In genomic region chr6:24860320-24860719, GRCm38 (mm10) we compare ENCODE assay signal across 12 mouse cellular contexts. TPM values are rescaled to one million over a fixed set of nuclear protein-coding genes. Genes with fewer than 3 reads are reported as not detected.
DNase-seq lines count a peak whose midpoint lies in the region; ATAC-seq and TF ChIP-seq lines count a peak whose summit lies in the region.
"Had no signal": no experiment of that assay in that cellular context is flagged by ENCODE, and none has a peak within 500 bp of the region (broad histone marks: within the 10 kb centered on the region; RNA-seq: fewer than 3 reads in every experiment).

No protein-coding gene starts in this region.

- H3K79me2 ChIP-seq in MEL (ENCODE audit: control insufficient read depth, insufficient read depth, low read length, poor library complexity), result no peaks in the 10 kb centered on the region

- no peak overlapping the region for H3K4me2 ChIP-seq in forebrain, embryonic 14.5 days (ENCODE audit: low read length)
- no peak overlapping the region for H3K4me2 ChIP-seq in forebrain, embryonic 13.5 days
- no peak overlapping the region for H3K4me2 ChIP-seq in liver, postnatal 0 days (ENCODE audit: low read depth, low read length)
- H3K4me2 ChIP-seq: forebrain, embryonic 12.5 days; limb, embryonic 13.5 days; midbrain, embryonic 15.5 days had no signal

- no peak overlapping the region for H3K9ac ChIP-seq in forebrain, embryonic 14.5 days (ENCODE audit: low read length)
- no peak overlapping the region for H3K9ac ChIP-seq in forebrain, embryonic 13.5 days
- H3K9ac ChIP-seq in liver, postnatal 0 days (replicated peaks), result no peak overlapping the region
- H3K9ac ChIP-seq in MEL (ENCODE audit: control insufficient read depth, low read depth, low read length, poor library complexity, severe bottlenecking), result no peak overlapping the region
- H3K9ac ChIP-seq: forebrain, embryonic 12.5 days; limb, embryonic 13.5 days; midbrain, embryonic 15.5 days had no signal

- TF ChIP-seq CTCF in liver, postnatal 0 days (IDR thresholded peaks at IDR 0.05; ENCODE audit: low read depth), result peak; percentile 16; the same call in 1 of the 2 replicates
- no peak for TF ChIP-seq CTCF in MEL (IDR thresholded peaks at IDR 0.05 in 2 of 3, conservative IDR thresholded peaks at IDR 0.05 in 1 of 3; ENCODE audit: control insufficient read depth in 1 of 3, insufficient read depth in 1 of 3, low read depth in 2 of 3, low read length in 3 of 3, poor library complexity in 1 of 3, severe bottlenecking in 1 of 3)

- ATAC-seq in forebrain, embryonic 14.5 days, result no peak
- no peak for ATAC-seq in forebrain, embryonic 13.5 days
- ATAC-seq in liver, postnatal 0 days, result no peak
- ATAC-seq: midbrain, embryonic 15.5 days had no signal

- H3K27me3 ChIP-seq in forebrain, embryonic 14.5 days (replicated peaks; ENCODE audit: control insufficient read depth, insufficient read depth, low read length), result no peaks in the 10 kb centered on the region
- no peaks in the 10 kb centered on the region for H3K27me3 ChIP-seq in forebrain, embryonic 13.5 days
- no peaks in the 10 kb centered on the region for H3K27me3 ChIP-seq in liver, postnatal 0 days (ENCODE audit: insufficient read depth, low read length)
- no peaks in the 10 kb centered on the region for H3K27me3 ChIP-seq in MEL (ENCODE audit: control insufficient read depth in 1 of 2, insufficient read depth in 2 of 2, low read length in 2 of 2)
- H3K27me3 ChIP-seq: forebrain, embryonic 12.5 days; limb, embryonic 13.5 days; midbrain, embryonic 15.5 days had no signal

- H3K36me3 ChIP-seq in forebrain, embryonic 14.5 days (ENCODE audit: control insufficient read depth, insufficient read depth, low read length), result no peaks in the 10 kb centered on the region
- no peaks in the 10 kb centered on the region for H3K36me3 ChIP-seq in forebrain, embryonic 13.5 days (ENCODE audit: poor library complexity, severe bottlenecking)
- no peaks in the 10 kb centered on the region for H3K36me3 ChIP-seq in liver, postnatal 0 days (replicated peaks; ENCODE audit: insufficient read depth, low read length)
- no peaks in the 10 kb centered on the region for H3K36me3 ChIP-seq in MEL (ENCODE audit: control insufficient read depth in 1 of 2, insufficient read depth in 2 of 2, low read length in 2 of 2)
- H3K36me3 ChIP-seq: forebrain, embryonic 12.5 days; limb, embryonic 13.5 days; midbrain, embryonic 15.5 days had no signal

- no peak for TF ChIP-seq RAD21 in MEL (IDR thresholded peaks at IDR 0.05; ENCODE audit: low read depth, low read length)

- TF ChIP-seq EP300 in liver, postnatal 0 days (IDR thresholded peaks at IDR 0.05; ENCODE audit: low read depth), result no peak
- no peak for TF ChIP-seq EP300 in MEL (IDR thresholded peaks at IDR 0.05; ENCODE audit: low read depth in 1 of 2, low read length in 2 of 2)

- H3K4me1 ChIP-seq in forebrain, embryonic 14.5 days (ENCODE audit: control insufficient read depth, insufficient read depth, low read length), result no peaks in the 10 kb centered on the region
- no peaks in the 10 kb centered on the region for H3K4me1 ChIP-seq in forebrain, embryonic 13.5 days
- no peaks in the 10 kb centered on the region for H3K4me1 ChIP-seq in liver, postnatal 0 days (ENCODE audit: insufficient read depth)
- no peaks in the 10 kb centered on the region for H3K4me1 ChIP-seq in MEL (ENCODE audit: control insufficient read depth in 1 of 2, insufficient read depth in 2 of 2, low read length in 2 of 2)
- H3K4me1 ChIP-seq: forebrain, embryonic 12.5 days; limb, embryonic 13.5 days; midbrain, embryonic 15.5 days had no signal

- DNase-seq in forebrain, embryonic 14.5 days (ENCODE audit: low spot score), result peak; percentile 4
- no peak for DNase-seq in liver, postnatal 0 days
- DNase-seq in liver (no peak), MEL (ENCODE audit: low read depth, low spot score) (peak; percentile 3)
- DNase-seq in kidney, postnatal 36 days, result peak; percentile 5 to 48
- no peak for DNase-seq in spleen, adult 18-20 months
- no peak for DNase-seq in urinary bladder, postnatal 25 days (ENCODE audit: low spot score)

- no peaks in the 10 kb centered on the region for H3K9me3 ChIP-seq in forebrain, embryonic 14.5 days (replicated peaks; ENCODE audit: control insufficient read depth, low read length)
- no peaks in the 10 kb centered on the region for H3K9me3 ChIP-seq in forebrain, embryonic 13.5 days (replicated peaks)
- no peaks in the 10 kb centered on the region for H3K9me3 ChIP-seq in liver, postnatal 0 days (ENCODE audit: low read length)
- no peaks in the 10 kb centered on the region for H3K9me3 ChIP-seq in MEL (replicated peaks; ENCODE audit: insufficient read depth, low read length)
- H3K9me3 ChIP-seq: forebrain, embryonic 12.5 days; limb, embryonic 13.5 days; midbrain, embryonic 15.5 days had no signal

- H3K4me3 ChIP-seq in forebrain, embryonic 14.5 days (ENCODE audit: low read depth, low read length), result no peak overlapping the region
- H3K4me3 ChIP-seq in forebrain, embryonic 13.5 days, result no peak overlapping the region
- no peak overlapping the region for H3K4me3 ChIP-seq in liver, postnatal 0 days (ENCODE audit: low read depth, low read length)
- no peak overlapping the region for H3K4me3 ChIP-seq in MEL (ENCODE audit: control insufficient read depth in 1 of 2, insufficient read depth in 1 of 2, low read depth in 2 of 2, low read length in 2 of 2)
- H3K4me3 ChIP-seq: forebrain, embryonic 12.5 days; limb, embryonic 13.5 days; midbrain, embryonic 15.5 days had no signal

- no peak overlapping the region for H3K27ac ChIP-seq in forebrain, embryonic 14.5 days (ENCODE audit: low read depth, low read length)
- H3K27ac ChIP-seq in forebrain, embryonic 13.5 days, result no peak overlapping the region
- no peak overlapping the region for H3K27ac ChIP-seq in liver, postnatal 0 days (ENCODE audit: low read depth)
- no peak overlapping the region for H3K27ac ChIP-seq in MEL (ENCODE audit: control insufficient read depth, low read depth, low read length)
- H3K27ac ChIP-seq: forebrain, embryonic 12.5 days; limb, embryonic 13.5 days; midbrain, embryonic 15.5 days had no signal

- TF ChIP-seq POLR2A in MEL (IDR thresholded peaks at IDR 0.05; ENCODE audit: control insufficient read depth in 1 of 2, insufficient read depth in 1 of 2, low read depth in 1 of 2, low read length in 2 of 2, poor library complexity in 1 of 2), result no peak

- WGBS in forebrain, embryonic 14.5 days, result 45% methylated on average over 2 of the region's 2 CpGs
- WGBS in forebrain, embryonic 13.5 days, result 46% methylated on average over 2 of the region's 2 CpGs
- WGBS in liver, postnatal 0 days (ENCODE audit: insufficient replicate concordance), result 40% methylated on average over 2 of the region's 2 CpGs

TF ChIP-seq in MEL, 35 proteins besides CTCF, POLR2A, EP300 and RAD21:
- TF ChIP-seq ETS1 (IDR thresholded peaks at IDR 0.05; ENCODE audit: low read depth, low read length) (no peak), NELFE (IDR thresholded peaks at IDR 0.05; ENCODE audit: low read depth, low read length) (no peak)

RNA-seq across cellular contexts. Expression of gene Hyal5, which starts 2.5 kb away (rescaled TPM):
- not detected in 2 replicates for polyA plus RNA-seq in forebrain, embryonic 14.5 days (2014; fragmentation: Nextera tagmentation; extraction: Ambion mirVana)
- polyA plus RNA-seq in forebrain, embryonic 13.5 days (2015; fragmentation: Nextera tagmentation; extraction: Ambion mirVana), result not detected in 2 replicates
- polyA plus RNA-seq in liver, postnatal 0 days (2015; fragmentation: Nextera tagmentation; extraction: Ambion mirVana), result 0.14 TPM in 1 of 2 replicates, not detected in the other
- not detected in 2 replicates for total RNA-seq in MEL (2012; rRNA removed)
- polyA plus RNA-seq in MEL (2012; ENCODE audit: insufficient read depth in 1 of 2, insufficient read length in 2 of 2, low read depth in 1 of 2, low replicate concordance in 2 of 2, missing spikeins in 1 of 2), result not detected
- total RNA-seq: heart, adult 8-10 months had no signal
- polyA plus RNA-seq: forebrain, embryonic 12.5 days; limb, embryonic 13.5 days; midbrain, embryonic 15.5 days had no signal

Comparison
In these comparisons a context has a peak if more than half of its experiments do, and no peak if none do; other contexts are left out.
1. DNase-seq: peak in forebrain, embryonic 14.5 days (single experiment), MEL (single experiment) and kidney, postnatal 36 days (2 of 2); none in liver, postnatal 0 days (single experiment), liver (single experiment), spleen, adult 18-20 months (0 of 2) and urinary bladder, postnatal 25 days (single experiment).